Mouse (Mus musculus): ENCODE data around the gene Vmn1r82. TPM values are rescaled to one million over a fixed set of nuclear protein-coding genes. Genes with fewer than 3 reads are reported as not detected.

The Vmn1r82 gene
- not detected in 2 replicates for polyA plus RNA-seq (2016; fragmentation: Nextera tagmentation; extraction: Ambion mirVana)

DNA sequence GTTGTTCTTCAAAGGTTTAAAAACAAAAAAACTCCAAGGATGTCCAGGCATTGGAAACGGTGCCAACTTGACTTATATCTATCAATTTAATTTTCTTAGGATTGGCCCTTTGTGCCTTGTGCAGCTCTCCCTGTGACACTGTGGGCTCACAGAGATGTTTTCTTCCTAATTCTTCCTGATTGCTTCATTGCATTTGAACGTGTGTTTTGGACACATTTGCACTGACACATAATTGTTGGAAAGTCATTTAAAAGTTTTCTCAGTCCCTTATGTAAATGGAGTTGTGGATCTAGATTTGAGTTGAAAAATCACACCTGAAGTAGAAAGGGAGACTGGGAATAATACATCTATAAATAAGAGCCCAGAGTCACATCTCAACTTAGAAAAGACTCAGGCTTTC, at the start of gene Vmn1r82:
Gene Vmn1r82, plus strand, starts transcription at position 301 of the 400 bp plus-strand sequence.
- no peak within 1 kb of the TSS for H3K27ac ChIP-seq (replicated peaks)

DNA sequence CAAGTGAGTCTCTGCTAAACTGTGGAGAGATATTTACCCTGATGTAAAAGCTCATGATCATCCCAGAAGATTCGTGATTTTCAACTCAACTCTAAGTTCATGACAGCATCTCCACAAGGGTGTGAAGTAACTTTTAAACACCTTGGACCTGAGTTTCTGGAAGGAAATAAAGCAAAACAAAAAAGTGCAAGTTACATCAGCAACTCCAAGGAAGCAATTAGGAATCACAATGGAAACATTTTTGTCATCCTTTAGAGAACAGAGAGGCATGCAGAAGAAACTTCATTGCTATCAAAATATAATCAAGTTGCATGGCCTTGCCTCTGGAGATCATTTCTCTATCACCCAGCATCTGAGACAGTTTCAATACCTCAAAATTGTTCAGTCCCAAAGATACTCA, 32.1 kb upstream of the Vmn1r82 start, which contains the start of gene Vmn1r81:
Gene Vmn1r81, minus strand, starts transcription at position 101 of the 400 bp plus-strand sequence.
- WGBS: 85% methylated on average over 1 of the region's 1 CpGs
- H3K27ac ChIP-seq (replicated peaks): no peak within 1 kb of the TSS
- no peaks in the 10 kb centered on the region for H3K36me3 ChIP-seq (replicated peaks)
- DNase-seq (ENCODE audit: low spot score): no peak
- no peak within 1 kb of the TSS for H3K4me3 ChIP-seq
- H3K4me1 ChIP-seq: no peaks in the 10 kb centered on the region
- no peaks in the 10 kb centered on the region for H3K27me3 ChIP-seq (replicated peaks; ENCODE audit: low read depth, poor library complexity, severe bottlenecking)
- peaks cover 27% of the 10 kb centered on the region; the same call in 1 of the 2 replicates for H3K9me3 ChIP-seq

More for the DNA sequence above, at the start of gene Vmn1r82:
- Histone ChIP-seq H3K9me3 (peaks cover 17% of the 10 kb centered on the region), H3K27me3 (replicated peaks; ENCODE audit: low read depth, poor library complexity, severe bottlenecking) (no peaks in the 10 kb centered on the region), H3K4me1 (no peaks in the 10 kb centered on the region), H3K36me3 (replicated peaks) (no peaks in the 10 kb centered on the region), H3K4me3 (no peak within 1 kb of the TSS)
- no peak for DNase-seq (ENCODE audit: low spot score)
- 69% methylated on average over 2 of the region's 2 CpGs for WGBS

GRCm38 (mm10) chr7:12329381-12329780, 29.2 kb downstream of the Vmn1r82 start, which contains the start of gene Vmn1r83:
Gene Vmn1r83 (minus strand): TSS chr7:12329481.
- no peak for DNase-seq (ENCODE audit: low spot score)
- Histone ChIP-seq H3K9me3 (peaks cover 33% of the 10 kb centered on the region), H3K27me3 (replicated peaks; ENCODE audit: low read depth, poor library complexity, severe bottlenecking) (no peaks in the 10 kb centered on the region), H3K4me1 (no peaks in the 10 kb centered on the region), H3K4me3 (no peak within 1 kb of the TSS), H3K27ac (replicated peaks) (no peak within 1 kb of the TSS), H3K36me3 (replicated peaks) (no peaks in the 10 kb centered on the region)
- 82% methylated on average over 2 of the region's 2 CpGs for WGBS

Other genes starting within 250 kb of the Vmn1r82 start
- not detected in 2 replicates for gene Vmn1r78, start 150.2 kb upstream of the Vmn1r82 start, polyA plus RNA-seq (2016; fragmentation: Nextera tagmentation; extraction: Ambion mirVana)
- gene Vmn1r79, start 129.2 kb upstream of the Vmn1r82 start, polyA plus RNA-seq (2016; fragmentation: Nextera tagmentation; extraction: Ambion mirVana): not detected in 2 replicates
- gene Vmn1r80, start 111.1 kb upstream of the Vmn1r82 start, polyA plus RNA-seq (2016; fragmentation: Nextera tagmentation; extraction: Ambion mirVana): not detected in 2 replicates
- not detected in 2 replicates for gene Vmn1r81, start 32.2 kb upstream of the Vmn1r82 start, polyA plus RNA-seq (2016; fragmentation: Nextera tagmentation; extraction: Ambion mirVana)
- 0.06 TPM in 1 of 2 replicates, not detected in the other for gene Vmn1r83, start 29.1 kb downstream of the Vmn1r82 start, polyA plus RNA-seq (2016; fragmentation: Nextera tagmentation; extraction: Ambion mirVana)
- gene Vmn1r84, start 68.8 kb downstream of the Vmn1r82 start, polyA plus RNA-seq (2016; fragmentation: Nextera tagmentation; extraction: Ambion mirVana): not detected in 2 replicates
- gene Zfp551, start 122.3 kb downstream of the Vmn1r82 start, polyA plus RNA-seq (2016; fragmentation: Nextera tagmentation; extraction: Ambion mirVana): 3.3 and 3.9 TPM in 2 replicates
- 36.6 and 38.6 TPM in 2 replicates for gene Zfp606, start 177.9 kb downstream of the Vmn1r82 start, polyA plus RNA-seq (2016; fragmentation: Nextera tagmentation; extraction: Ambion mirVana)
- gene 2900092C05Rik, start 212.1 kb downstream of the Vmn1r82 start, polyA plus RNA-seq (2016; fragmentation: Nextera tagmentation; extraction: Ambion mirVana): not detected in 2 replicates